Mouse (Mus musculus) right cerebral cortex, postnatal 36 days (tissue): ENCODE data around the gene Clec16a.

Experiments used
- DNase-seq, 2 experiments: peaks; one replicate each; pipeline ENCODE4 v3.0.0; 2022; ENCODE audit warnings: low spot score in 2 of 2, mixed read lengths in 1 of 2

The Clec16a gene

GRCm38 (mm10) chr16:10581234-10581898, 36.2 kb downstream of the Clec16a start:
- DNase-seq = no peak

GRCm38 (mm10) chr16:10585165-10585564, 40.0 kb downstream of the Clec16a start:
- DNase-seq = no peak

GRCm38 (mm10) chr16:10586546-10586945, 41.4 kb downstream of the Clec16a start:
- DNase-seq = no peak

GRCm38 (mm10) chr16:10599888-10600740, 55.0 kb downstream of the Clec16a start:
- DNase-seq = no peak

- no peak for DNase-seq
Measured at GRCm38 (mm10) chr16:10607802-10608201, 62.7 kb downstream of the Clec16a start.

GRCm38 (mm10) chr16:10609921-10610320, 64.8 kb downstream of the Clec16a start:
- DNase-seq = no peak

GRCm38 (mm10) chr16:10610801-10611200, 65.7 kb downstream of the Clec16a start:
- DNase-seq = no peak

- no peak for DNase-seq
Measured at GRCm38 (mm10) chr16:10611306-10611705, 66.2 kb downstream of the Clec16a start.

GRCm38 (mm10) chr16:10613996-10614395, 68.9 kb downstream of the Clec16a start:
- DNase-seq = no peak

GRCm38 (mm10) chr16:10620961-10621614, 75.9 kb downstream of the Clec16a start:
- peak in 1 of 2 experiments; percentile 44 for DNase-seq

- DNase-seq = no peak
Measured at GRCm38 (mm10) chr16:10621710-10622109, 76.6 kb downstream of the Clec16a start.

- no peak for DNase-seq
Measured at GRCm38 (mm10) chr16:10626116-10626515, 81.0 kb downstream of the Clec16a start.

- DNase-seq = peak; percentile 58 to 69
Measured at GRCm38 (mm10) chr16:10627136-10627668, 82.1 kb downstream of the Clec16a start.

GRCm38 (mm10) chr16:10628030-10628555, 83.0 kb downstream of the Clec16a start:
- DNase-seq = no peak

- DNase-seq = no peak
Measured at GRCm38 (mm10) chr16:10628960-10629359, 83.8 kb downstream of the Clec16a start.

- no peak for DNase-seq
Measured at GRCm38 (mm10) chr16:10629361-10629760, 84.2 kb downstream of the Clec16a start.

GRCm38 (mm10) chr16:10634940-10635339, 89.8 kb downstream of the Clec16a start:
- DNase-seq = no peak

GRCm38 (mm10) chr16:10637898-10638297, 92.8 kb downstream of the Clec16a start:
- no peak for DNase-seq

- no peak for DNase-seq
Measured at GRCm38 (mm10) chr16:10639111-10639889, 94.2 kb downstream of the Clec16a start.

GRCm38 (mm10) chr16:10640041-10640440, 94.9 kb downstream of the Clec16a start:
- peak in 1 of 2 experiments; percentile 62 for DNase-seq

GRCm38 (mm10) chr16:10641146-10641545, 96.0 kb downstream of the Clec16a start:
- DNase-seq = no peak
